Mouse (Mus musculus) neural tube, embryonic 11.5 days (tissue): ENCODE measurements at regions not wholly inside any gene's neighbourhood (a gene's known extent, or its start where the extent isn't known, plus 50 kb on each side); places are given as distances from the start of the nearest gene placed in this dataset.

ENCODE experiments used
- ATAC-seq: fragments of 200-750 bp; cut with Nextera tagmentation; 2 replicates; pipeline ENCODE4 v1.8.0; 2017; ENCODE audit warnings: moderate number of reproducible peaks, mild to moderate bottlenecking, moderate TSS enrichment, moderate library complexity; ENCODE audit not compliant: insufficient read depth, low FRiP score, low TSS enrichment
- DNase-seq: peaks from one replicate; pipeline ENCODE4 v3.0.0-alpha.2; 2015; ENCODE audit warnings: low spot score
- H3K27ac ChIP-seq: fragments of 300-500 bp; sonication (generic); 2 replicates; pipeline ENCODE4 v1.5.1; 2014; ENCODE audit warnings: low read depth, mild to moderate bottlenecking, low read length
- H3K27me3 ChIP-seq: fragments of 300-500 bp; sonication (generic); 2 replicates; pipeline ENCODE4 v1.6.1; 2014; ENCODE audit warnings: mild to moderate bottlenecking, low read length, mixed read lengths; ENCODE audit not compliant: control insufficient read depth, insufficient read depth
- H3K36me3 ChIP-seq: fragments of 300-500 bp; sonication (generic); 2 replicates; pipeline ENCODE4 v1.6.1; 2014; ENCODE audit warnings: mild to moderate bottlenecking, low read length, moderate library complexity, mixed read lengths; ENCODE audit not compliant: control insufficient read depth, insufficient read depth
- H3K4me1 ChIP-seq: fragments of 300-500 bp; sonication (generic); 2 replicates; pipeline ENCODE4 v1.6.1; 2014; ENCODE audit warnings: low read length, mixed read lengths; ENCODE audit not compliant: control insufficient read depth, insufficient read depth
- H3K4me2 ChIP-seq: fragments of 300-500 bp; sonication (generic); 2 replicates; pipeline ENCODE4 v1.6.1; 2014; ENCODE audit warnings: low read depth, mild to moderate bottlenecking, moderate library complexity
- H3K4me3 ChIP-seq: fragments of 300-500 bp; sonication (generic); 2 replicates; pipeline ENCODE4 v1.5.1; 2014; ENCODE audit warnings: low read depth, low read length
- H3K9ac ChIP-seq: fragments of 300-500 bp; sonication (generic); 2 replicates; pipeline ENCODE4 v1.6.1; 2014; ENCODE audit warnings: mild to moderate bottlenecking, low read length
- H3K9me3 ChIP-seq: fragments of 300-500 bp; sonication (generic); 2 replicates; pipeline ENCODE4 v1.6.1; 2016; ENCODE audit warnings: low read length; ENCODE audit not compliant: control insufficient read depth
- WGBS: fragments of 180-500 bp; shearing (Covaris S2); extraction: QIAGEN DNeasy Blood & Tissue Kit; methylation state at CpG from one replicate; pipeline ENCODE4 v1.1.7; 2014; 5-methylcytosine and 5-hydroxymethylcytosine counted together

- 39% methylated on average over 4 of the region's 4 CpGs for WGBS
- Histone ChIP-seq H3K9ac (no peak overlapping the region), H3K27me3 (0 out of 2 replicates have a peak, but pooled peaks cover 2% of the 10 kb centered on the region), H3K36me3 (no peaks in the 10 kb centered on the region), H3K4me2 (no peak overlapping the region), H3K4me1 (peaks cover 5% of the 10 kb centered on the region; the same call in 1 of the 2 replicates), H3K27ac (no peak overlapping the region), H3K4me3 (no peak overlapping the region), H3K9me3 (no peaks in the 10 kb centered on the region)
- DNase-seq (no peak), ATAC-seq (no peak)
These were observed 258.8 kb downstream of the Fzd1 start for GRCm38 (mm10) chr5:4499036-4499435.

GRCm38 (mm10) chr5:4498425-4498824 lies 259.4 kb downstream of the Fzd1 start:
- ATAC-seq (no peak), DNase-seq (no peak)
- Histone ChIP-seq H3K27me3 (0 out of 2 replicates have a peak, but pooled peaks cover 2% of the 10 kb centered on the region), H3K36me3 (no peaks in the 10 kb centered on the region), H3K27ac (no peak overlapping the region), H3K9ac (no peak overlapping the region), H3K4me1 (peaks cover 5% of the 10 kb centered on the region; the same call in 1 of the 2 replicates), H3K4me2 (no peak overlapping the region), H3K9me3 (no peaks in the 10 kb centered on the region), H3K4me3 (no peak overlapping the region)
- WGBS = 66% methylated on average over 3 of the region's 3 CpGs

DNA sequence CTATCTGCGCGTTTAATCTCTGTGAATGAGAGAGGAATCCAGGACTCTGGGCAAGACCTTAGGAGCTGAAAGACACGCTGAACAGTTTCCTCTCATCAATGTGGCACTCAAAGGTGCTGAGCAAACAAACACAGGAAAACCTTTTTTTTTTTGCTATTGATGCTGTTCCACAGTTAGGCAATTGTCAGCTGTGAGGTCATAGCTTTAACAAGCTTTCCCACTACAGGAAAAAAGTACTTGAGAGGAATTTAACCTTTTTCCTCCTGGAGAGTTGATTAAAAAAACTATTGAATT lies 261.0 kb downstream of the Fzd1 start:
- 52% methylated on average over 3 of the region's 3 CpGs for WGBS
- Histone ChIP-seq H3K36me3 (no peaks in the 10 kb centered on the region), H3K27me3 (0 out of 2 replicates have a peak, but pooled peaks cover 2% of the 10 kb centered on the region), H3K4me2 (no peak overlapping the region), H3K4me3 (no peak overlapping the region), H3K27ac (no peak overlapping the region), H3K9ac (no peak overlapping the region), H3K4me1 (peaks cover 5% of the 10 kb centered on the region; the same call in 1 of the 2 replicates), H3K9me3 (no peaks in the 10 kb centered on the region)
- ATAC-seq (no peak), DNase-seq (no peak)

DNA sequence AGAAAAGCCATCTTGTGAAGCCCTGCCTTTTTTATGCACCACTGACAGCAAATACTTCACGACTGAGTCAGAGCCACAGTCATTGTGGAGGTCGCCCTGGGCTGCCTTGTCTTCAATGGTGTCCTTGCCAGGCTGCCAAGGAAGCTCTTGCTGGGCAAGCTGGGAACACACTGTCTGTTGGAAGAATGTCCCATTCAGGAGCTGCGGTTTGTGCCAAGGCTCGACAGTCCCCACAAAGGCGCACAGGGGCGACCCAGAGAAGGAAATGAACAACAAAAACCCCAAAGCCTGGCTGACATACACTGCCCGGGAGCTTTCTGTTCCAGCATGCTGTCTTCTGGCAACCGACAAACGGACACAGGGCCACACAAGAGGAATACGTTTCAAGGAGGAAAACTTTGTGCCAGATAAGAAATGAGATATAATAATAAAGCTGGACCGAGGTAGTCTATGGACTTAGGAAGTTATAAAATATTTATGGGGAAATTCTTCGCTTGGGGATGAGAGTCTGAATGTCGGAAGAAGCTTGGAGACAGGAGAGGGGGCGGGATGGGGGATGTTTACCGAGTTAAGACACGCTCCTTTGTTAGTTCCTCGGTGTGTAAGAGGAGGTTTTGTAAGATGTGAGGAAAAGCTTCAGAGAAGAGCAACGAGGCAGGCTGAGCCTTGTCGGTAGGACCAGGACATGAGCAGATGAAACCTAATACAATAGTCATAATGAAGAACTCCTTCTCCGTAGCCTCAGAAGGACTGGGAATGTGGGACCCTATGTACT lies 261.5 kb downstream of the Fzd1 start:
- Histone ChIP-seq H3K4me3 (no peak overlapping the region), H3K27ac (no peak overlapping the region), H3K4me2 (no peak overlapping the region), H3K9ac (no peak overlapping the region), H3K9me3 (no peaks in the 10 kb centered on the region), H3K36me3 (no peaks in the 10 kb centered on the region), H3K27me3 (0 out of 2 replicates have a peak, but pooled peaks cover 2% of the 10 kb centered on the region), H3K4me1 (peaks cover 5% of the 10 kb centered on the region; the same call in 1 of the 2 replicates)
- DNase-seq (peak; percentile 28), ATAC-seq (peak; percentile 50; the same call in 1 of the 2 replicates)
- WGBS = 33% methylated on average over 20 of the region's 20 CpGs

DNA sequence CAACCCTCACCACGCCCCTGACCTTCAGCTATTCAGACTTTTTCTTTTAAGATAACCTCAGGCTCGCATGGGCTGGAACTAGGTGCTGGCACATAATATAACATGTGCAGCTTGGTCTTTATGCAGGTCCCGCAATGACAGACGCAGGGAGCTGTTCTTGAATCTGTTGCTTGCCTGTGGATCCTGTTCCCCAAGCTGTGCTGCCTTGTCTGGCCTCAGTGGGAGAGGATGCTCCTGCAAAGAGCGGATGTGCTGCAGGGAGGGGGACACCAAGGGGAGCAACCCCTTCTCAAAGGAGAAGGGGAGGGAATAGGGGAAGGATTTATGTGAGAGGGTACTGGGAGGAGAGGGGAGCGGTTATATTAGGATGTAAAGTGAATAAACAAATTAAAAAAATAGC lies 262.4 kb downstream of the Fzd1 start:
- Histone ChIP-seq H3K27me3 (0 out of 2 replicates have a peak, but pooled peaks cover 2% of the 10 kb centered on the region), H3K9ac (no peak overlapping the region), H3K36me3 (no peaks in the 10 kb centered on the region), H3K27ac (no peak overlapping the region), H3K4me3 (no peak overlapping the region), H3K9me3 (no peaks in the 10 kb centered on the region), H3K4me2 (no peak overlapping the region), H3K4me1 (peaks cover 5% of the 10 kb centered on the region; the same call in 1 of the 2 replicates)
- DNase-seq (no peak), ATAC-seq (peak; percentile 58)
- WGBS = 53% methylated on average over 6 of the region's 6 CpGs

DNA sequence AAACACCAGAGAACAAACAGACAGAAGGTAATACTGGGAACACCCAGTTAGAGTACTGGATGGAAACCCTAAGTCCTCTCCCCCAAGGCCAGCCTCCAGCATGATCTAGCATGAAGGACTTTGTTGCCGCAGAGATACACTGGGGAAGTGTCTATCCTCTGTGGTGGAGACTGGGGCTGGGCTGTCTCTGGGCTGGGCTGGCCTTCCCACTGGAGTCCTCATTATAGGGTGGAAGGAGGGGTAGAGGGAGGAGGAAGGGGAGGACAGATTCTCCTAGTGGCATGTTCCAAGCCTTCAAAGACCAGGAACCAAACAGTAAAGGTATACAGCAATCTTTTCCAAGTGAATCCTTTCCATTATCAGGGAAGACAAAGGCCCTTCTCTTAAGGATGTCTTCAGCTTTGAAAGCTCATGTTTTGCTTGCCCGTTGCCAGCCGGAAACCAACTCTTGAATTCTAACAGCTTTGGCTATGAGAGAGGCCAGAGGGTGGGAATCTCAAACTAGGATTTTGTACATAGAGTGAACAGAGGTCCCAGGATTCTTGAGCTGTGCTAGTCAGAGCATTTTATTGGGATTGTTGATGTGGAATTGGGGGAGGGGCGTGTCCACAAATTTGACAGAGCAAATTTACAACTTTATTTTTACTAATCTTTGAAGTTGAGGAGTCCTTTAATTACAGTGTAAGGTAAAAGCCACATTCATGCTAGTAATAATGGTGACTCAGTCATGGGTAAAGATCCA lies 271.3 kb downstream of the Fzd1 start:
- DNase-seq (no peak), ATAC-seq (no peak)
- H3K27me3 ChIP-seq = no peaks in the 10 kb centered on the region
- no peaks in the 10 kb centered on the region for H3K36me3 ChIP-seq
- no peaks in the 10 kb centered on the region for H3K9me3 ChIP-seq
- H3K9ac ChIP-seq = no peak overlapping the region
- H3K4me3 ChIP-seq = no peak overlapping the region
- H3K4me2 ChIP-seq = no peak overlapping the region
- WGBS = 84% methylated on average over 4 of the region's 4 CpGs
- H3K27ac ChIP-seq = no peak overlapping the region
- peaks cover 9% of the 10 kb centered on the region for H3K4me1 ChIP-seq

- no peak overlapping the region for H3K9ac ChIP-seq
- 49% methylated on average over 10 of the region's 10 CpGs for WGBS
- H3K27me3 ChIP-seq = no peaks in the 10 kb centered on the region
- ATAC-seq (peak; percentile 33; the same call in 1 of the 2 replicates), DNase-seq (peak; percentile 40)
- H3K4me2 ChIP-seq = no peak overlapping the region
- 0 out of 2 replicates have a peak overlapping the region, but pooled peaks have one; percentile 39 for H3K27ac ChIP-seq
- peaks cover 9% of the 10 kb centered on the region for H3K4me1 ChIP-seq
- H3K36me3 ChIP-seq = no peaks in the 10 kb centered on the region
- no peak overlapping the region for H3K4me3 ChIP-seq
- no peaks in the 10 kb centered on the region for H3K9me3 ChIP-seq
These were observed 272.1 kb downstream of the Fzd1 start for GRCm38 (mm10) chr5:4485542-4486390.

DNA sequence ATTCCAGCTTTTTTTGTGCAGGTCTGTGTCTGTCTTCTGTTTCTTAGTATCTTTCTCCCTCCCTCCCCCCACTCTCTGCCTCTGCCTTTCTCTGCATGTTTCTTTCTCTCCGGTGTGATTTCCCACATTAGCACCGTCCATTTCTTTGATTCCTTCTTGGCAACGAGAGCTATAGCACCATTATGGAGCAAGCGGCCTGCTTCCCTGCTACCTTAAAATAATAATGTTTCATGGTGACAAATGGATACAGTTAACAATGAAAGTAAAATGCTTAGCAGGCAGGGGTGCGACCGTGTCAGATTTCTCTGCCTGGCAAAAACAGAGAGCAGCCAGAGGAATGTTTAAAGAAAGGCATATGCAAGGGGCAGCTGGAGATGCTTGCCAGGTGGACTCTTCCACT lies 273.1 kb downstream of the Fzd1 start:
- DNase-seq = peak; percentile 56
- peaks cover 9% of the 10 kb centered on the region for H3K4me1 ChIP-seq
- H3K9me3 ChIP-seq = no peaks in the 10 kb centered on the region
- H3K27me3 ChIP-seq = no peaks in the 10 kb centered on the region
- ATAC-seq = peak; percentile 70
- WGBS = 17% methylated on average over 6 of the region's 6 CpGs
- no peaks in the 10 kb centered on the region for H3K36me3 ChIP-seq
- no peak overlapping the region for H3K4me3 ChIP-seq
- H3K4me2 ChIP-seq = no peak overlapping the region
- H3K9ac ChIP-seq = 0 out of 2 replicates have a peak overlapping the region, but pooled peaks have one; percentile 10
- H3K27ac ChIP-seq = no peak overlapping the region; the same call in 1 of the 2 replicates
